Mouse (Mus musculus) lung, postnatal 0 days (tissue): ENCODE data around the gene Vps35l. TPM values are rescaled to one million over a fixed set of nuclear protein-coding genes. Genes with fewer than 3 reads are reported as not detected.

Source experiments
- ATAC-seq: fragments of 200-750 bp; cut with Nextera tagmentation; 2 replicates; pipeline ENCODE4 v1.8.0; 2017; ENCODE audit warnings: moderate library complexity
- DNase-seq: peaks from one replicate; pipeline ENCODE4 v3.0.0-alpha.2; 2016; ENCODE audit warnings: low spot score
- H3K27ac ChIP-seq: fragments of 300-500 bp; sonication (generic); 2 replicates; pipeline ENCODE4 v1.5.1; 2014; ENCODE audit warnings: antibody characterized with exemption, mild to moderate bottlenecking, low read length, mixed read lengths
- H3K27me3 ChIP-seq: fragments of 300-500 bp; sonication (generic); replicated peaks from 2 replicates; pipeline ENCODE4 v1.6.1; 2014; ENCODE audit warnings: low read length, mixed read lengths; ENCODE audit not compliant: insufficient read depth
- H3K36me3 ChIP-seq: fragments of 300-500 bp; sonication (generic); 2 replicates; pipeline ENCODE4 v1.6.1; 2014; ENCODE audit warnings: low read length, mixed read lengths; ENCODE audit not compliant: insufficient read depth
- H3K4me1 ChIP-seq: fragments of 300-500 bp; sonication (generic); 2 replicates; pipeline ENCODE4 v1.6.1; 2014; ENCODE audit warnings: antibody characterized with exemption, low read depth, low read length, mixed read lengths; ENCODE audit not compliant: insufficient read depth
- H3K4me2 ChIP-seq: fragments of 300-500 bp; sonication (generic); replicated peaks from 2 replicates; pipeline ENCODE4 v1.6.1; 2014; ENCODE audit warnings: low read depth, mild to moderate bottlenecking, low read length, moderate library complexity, mixed read lengths
- H3K4me3 ChIP-seq: fragments of 300-500 bp; sonication (generic); 2 replicates; pipeline ENCODE4 v1.5.1; 2014; ENCODE audit warnings: low read depth, low read length
- H3K9ac ChIP-seq: fragments of 300-500 bp; sonication (generic); replicated peaks from 2 replicates; pipeline ENCODE4 v1.6.1; 2014; ENCODE audit warnings: low read depth, mild to moderate bottlenecking
- H3K9me3 ChIP-seq: fragments of 300-500 bp; sonication (generic); 2 replicates; pipeline ENCODE4 v1.6.1; 2016; ENCODE audit warnings: low read length, mixed read lengths
- CTCF ChIP-seq: IDR thresholded peaks from 2 replicates; pipeline ENCODE4 v1.5.1; 2016; ENCODE audit warnings: antibody characterized with exemption, mild to moderate bottlenecking
- EP300 ChIP-seq: IDR thresholded peaks from 2 replicates; pipeline ENCODE4 v1.6.1; 2016; ENCODE audit warnings: antibody characterized with exemption, mild to moderate bottlenecking, control low read depth
- WGBS: fragments of 180-500 bp; shearing (Covaris S2); extraction: QIAGEN DNeasy Blood & Tissue Kit; methylation state at CpG from one replicate; pipeline ENCODE4 v1.1.7; 2014; 5-methylcytosine and 5-hydroxymethylcytosine counted together
- polyA plus RNA-seq: library from polyadenylated mRNA; unstranded; fragments of >200 nt; fragmentation: Nextera tagmentation; extraction: Ambion mirVana; gene quantifications from 2 replicates; pipeline ENCODE4 v1.2.1, GENCODE M21; 2015

Vps35l gene
- polyA plus RNA-seq, 1 experiment from 2014 or later, result 45.0 TPM

DNA sequence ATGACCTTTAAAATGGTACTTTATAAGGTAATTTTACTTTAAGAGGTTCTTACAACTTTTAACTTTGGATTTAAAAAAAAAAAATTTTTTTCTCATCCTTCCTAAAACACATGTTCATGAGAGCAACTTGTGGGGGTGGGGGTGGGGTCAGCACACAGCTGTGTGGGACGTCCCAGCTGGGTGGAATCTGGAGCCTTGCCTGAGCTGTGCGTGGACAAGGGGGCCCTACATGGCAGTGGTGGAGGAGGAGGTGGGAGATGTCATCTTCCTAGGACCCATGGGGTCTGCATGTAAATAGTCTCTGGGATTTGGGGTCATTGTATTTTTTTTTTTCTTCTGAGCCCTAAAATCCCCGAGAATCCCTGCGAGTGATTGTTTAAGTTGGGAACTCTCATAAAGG lies 18.3 kb downstream of the Vps35l start:
- Histone ChIP-seq H3K27me3 (no peaks in the 10 kb centered on the region), H3K36me3 (peaks cover 11% of the 10 kb centered on the region), H3K27ac (no peak overlapping the region), H3K4me1 (no peaks in the 10 kb centered on the region), H3K4me3 (no peak overlapping the region), H3K4me2 (no peak overlapping the region), H3K9me3 (no peaks in the 10 kb centered on the region), H3K9ac (no peak overlapping the region)
- TF ChIP-seq CTCF (no peak), EP300 (no peak)
- DNase-seq (no peak), ATAC-seq (no peak)
- WGBS, result 62% methylated on average over 4 of the region's 4 CpGs

DNA sequence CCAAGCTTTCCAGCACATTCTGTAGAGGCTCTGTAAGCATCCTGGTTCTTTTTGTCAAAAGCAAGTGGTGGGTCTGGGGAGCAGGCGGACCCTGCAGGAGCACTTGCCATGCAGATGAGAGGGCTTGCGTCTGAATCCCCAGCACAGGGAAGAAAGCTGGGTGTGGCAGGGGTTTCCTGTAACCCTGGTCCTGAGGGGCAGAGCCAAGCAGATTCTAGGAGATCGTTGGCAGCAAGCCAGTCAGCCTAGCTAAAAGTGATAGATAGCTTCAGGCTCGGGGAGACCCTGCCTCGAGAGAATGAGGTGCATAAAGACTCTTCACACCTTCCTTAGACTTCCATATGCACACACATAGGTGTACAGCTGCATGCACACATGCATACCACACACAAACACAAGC lies 19.3 kb downstream of the Vps35l start:
- Histone ChIP-seq H3K4me2 (no peak overlapping the region), H3K4me3 (no peak overlapping the region), H3K27ac (no peak overlapping the region), H3K9me3 (no peaks in the 10 kb centered on the region), H3K36me3 (peaks cover 17% of the 10 kb centered on the region; the same call in 1 of the 2 replicates), H3K4me1 (no peaks in the 10 kb centered on the region), H3K27me3 (no peaks in the 10 kb centered on the region), H3K9ac (no peak overlapping the region)
- no peak for TF ChIP-seq EP300
- TF ChIP-seq CTCF, result no peak
- 39% methylated on average over 5 of the region's 5 CpGs for WGBS
- DNase-seq, result no peak
- ATAC-seq, result no peak

DNA sequence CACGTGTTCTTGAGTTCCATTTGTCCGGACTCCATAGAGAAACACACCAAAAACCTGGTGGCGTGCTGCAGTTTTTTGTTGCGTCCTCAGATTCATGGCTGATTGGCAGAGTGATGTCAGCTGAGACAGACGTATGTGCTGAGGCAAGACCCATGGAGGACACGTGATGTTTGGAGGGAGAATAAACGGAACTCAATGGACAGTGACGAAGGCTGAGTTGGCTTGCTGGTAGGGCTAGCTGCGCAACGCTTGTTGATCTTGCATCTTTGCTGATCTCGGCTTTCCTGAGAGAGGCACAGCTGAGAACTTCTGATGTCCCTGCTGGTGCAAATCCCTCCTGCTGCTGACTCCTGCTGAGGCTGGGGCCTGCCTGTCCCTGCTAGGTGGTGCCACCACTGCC lies 23.9 kb downstream of the Vps35l start:
- TF ChIP-seq EP300 (no peak), CTCF (no peak)
- no peak for ATAC-seq
- peaks cover 8% of the 10 kb centered on the region; the same call in 1 of the 2 replicates for H3K36me3 ChIP-seq

DNA sequence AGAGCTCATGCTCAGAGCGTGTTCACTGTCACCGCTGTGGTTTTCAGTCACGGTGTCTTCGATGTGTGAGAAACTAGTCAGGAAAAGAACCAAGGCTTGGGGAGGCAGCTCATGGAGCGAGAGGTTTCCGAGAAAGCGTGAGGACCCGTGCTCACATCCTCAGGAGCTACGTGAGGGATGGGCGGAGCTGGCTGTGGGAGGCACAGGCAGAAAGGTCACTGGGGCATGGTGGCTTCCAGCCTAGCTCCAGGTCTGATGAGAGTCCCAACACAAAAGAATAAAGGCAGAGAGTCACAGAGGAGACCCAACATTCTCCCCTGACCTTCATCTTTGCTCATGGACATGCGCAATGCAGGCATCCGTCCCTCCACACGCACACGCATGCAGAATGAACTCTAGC lies 24.7 kb downstream of the Vps35l start:
- Histone ChIP-seq H3K27ac (no peak overlapping the region), H3K4me1 (no peaks in the 10 kb centered on the region), H3K4me2 (no peak overlapping the region), H3K4me3 (no peak overlapping the region), H3K9me3 (no peaks in the 10 kb centered on the region), H3K9ac (no peak overlapping the region), H3K36me3 (peaks cover 8% of the 10 kb centered on the region; the same call in 1 of the 2 replicates), H3K27me3 (no peaks in the 10 kb centered on the region)
- TF ChIP-seq CTCF (no peak), EP300 (no peak)
- ATAC-seq, result no peak
- 75% methylated on average over 14 of the region's 14 CpGs for WGBS
- DNase-seq, result no peak

More for the DNA sequence above, 23.9 kb downstream of the Vps35l start:
- Histone ChIP-seq H3K9me3 (no peaks in the 10 kb centered on the region), H3K4me1 (no peaks in the 10 kb centered on the region), H3K9ac (no peak overlapping the region), H3K27ac (no peak overlapping the region), H3K27me3 (no peaks in the 10 kb centered on the region), H3K4me3 (no peak overlapping the region), H3K4me2 (no peak overlapping the region)
- no peak for DNase-seq
- 88% methylated on average over 11 of the region's 11 CpGs for WGBS

DNA sequence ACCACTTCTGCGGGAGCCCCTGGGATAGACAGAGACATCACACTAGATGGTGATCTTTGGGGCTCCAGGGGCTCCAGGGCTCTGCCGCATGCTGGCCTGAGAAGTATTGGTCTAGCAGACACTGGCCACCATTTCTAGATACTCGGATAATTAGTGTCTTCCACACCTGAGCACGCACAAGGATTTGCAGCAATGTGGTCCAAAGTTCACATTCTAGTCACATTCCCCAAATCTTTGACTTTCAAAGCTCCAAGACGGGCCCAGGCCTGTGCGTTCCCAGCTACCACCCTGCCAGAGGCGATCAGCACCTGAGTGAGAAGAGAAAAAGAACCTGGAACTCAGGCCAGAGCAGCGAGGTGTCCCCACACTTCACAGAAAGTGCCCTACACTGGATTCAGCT lies 25.6 kb downstream of the Vps35l start:
- no peak for ATAC-seq
- TF ChIP-seq EP300 (no peak), CTCF (no peak)
- no peak overlapping the region for H3K27ac ChIP-seq
- no peak overlapping the region for H3K9ac ChIP-seq
- no peak overlapping the region for H3K4me3 ChIP-seq
- no peak overlapping the region for H3K4me2 ChIP-seq
- WGBS, result 72% methylated on average over 8 of the region's 8 CpGs
- no peaks in the 10 kb centered on the region for H3K9me3 ChIP-seq
- DNase-seq, result no peak
- peaks cover 8% of the 10 kb centered on the region; the same call in 1 of the 2 replicates for H3K36me3 ChIP-seq
- H3K27me3 ChIP-seq, result no peaks in the 10 kb centered on the region
- no peaks in the 10 kb centered on the region for H3K4me1 ChIP-seq

DNA sequence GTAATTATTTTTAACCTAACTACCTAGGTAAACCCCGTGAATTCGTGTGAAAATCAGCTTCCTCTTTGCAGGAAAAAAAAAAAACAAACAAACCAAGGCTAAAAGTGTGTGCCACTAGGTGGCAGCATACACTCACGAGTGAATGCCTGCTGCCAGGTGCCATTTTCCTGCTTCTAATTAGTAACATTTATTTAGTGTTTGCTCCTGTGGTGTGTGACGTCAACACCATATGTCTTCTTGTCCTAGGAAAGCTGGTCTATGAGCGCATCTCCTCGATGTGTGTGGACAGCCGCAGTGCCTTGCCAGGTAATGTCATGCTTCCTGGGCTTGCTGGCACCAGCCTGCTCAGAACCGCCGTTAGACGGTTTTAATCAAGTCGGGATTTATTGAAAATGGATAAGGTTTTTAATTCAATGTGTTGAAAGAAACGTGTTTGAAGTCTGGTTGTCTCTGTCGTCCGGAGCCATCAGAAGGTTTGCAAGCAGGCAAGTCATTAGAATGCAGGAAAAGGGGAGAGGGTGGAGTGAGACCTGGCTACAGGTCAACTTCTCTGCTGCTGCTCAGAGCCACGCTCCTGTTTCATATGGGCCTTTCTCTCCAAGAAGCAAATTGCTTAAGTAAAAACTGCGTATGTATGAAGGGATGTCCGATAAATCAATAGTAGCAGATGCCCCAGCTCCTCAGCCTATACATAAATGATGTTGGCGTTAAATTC lies 26.2 kb downstream of the Vps35l start:
- Histone ChIP-seq H3K27me3 (no peaks in the 10 kb centered on the region), H3K4me3 (no peak overlapping the region), H3K27ac (no peak overlapping the region), H3K9me3 (no peaks in the 10 kb centered on the region), H3K4me1 (no peaks in the 10 kb centered on the region), H3K4me2 (no peak overlapping the region), H3K9ac (no peak overlapping the region), H3K36me3 (peaks cover 8% of the 10 kb centered on the region; the same call in 1 of the 2 replicates)
- 56% methylated on average over 18 of the region's 18 CpGs for WGBS
- no peak for TF ChIP-seq EP300
- peak; percentile 92 for TF ChIP-seq CTCF
- ATAC-seq, result no peak
- DNase-seq, result peak; percentile 81
